Mouse (Mus musculus): ENCODE results near the gene E330021D16Rik. TPM values are rescaled to one million over a fixed set of nuclear protein-coding genes. Genes with fewer than 3 reads are reported as not detected.
"Not testable (repeated sequence)": the region's sequence is repeated elsewhere in the genome, so short reads cannot be mapped to it uniquely, and the experiment has no call there.

Gene E330021D16Rik
- polyA plus RNA-seq (2015; fragmentation: Nextera tagmentation; extraction: Ambion mirVana) = 1.4 and 2.0 TPM in 2 replicates

GRCm38 (mm10) chr6:136415133-136415775, at the start of gene E330021D16Rik:
E330021D16Rik (minus strand) TSS chr6:136415569.
- WGBS = 85% methylated on average over 9 of the region's 9 CpGs
- no peaks in the 10 kb centered on the region for H3K27me3 ChIP-seq
- no peaks in the 10 kb centered on the region for H3K36me3 ChIP-seq
- no peak within 1 kb of the TSS for H3K9ac ChIP-seq
- H3K4me2 ChIP-seq = no peak within 1 kb of the TSS
- H3K4me3 ChIP-seq (replicated peaks) = no peak within 1 kb of the TSS
- H3K27ac ChIP-seq = no peak within 1 kb of the TSS
- 0 out of 2 replicates have a peak, but pooled peaks cover 2% of the 10 kb centered on the region for H3K4me1 ChIP-seq
- H3K9me3 ChIP-seq (replicated peaks) = no peaks in the 10 kb centered on the region
- no peak for ATAC-seq (replicated peaks; ENCODE audit: low FRiP score)

GRCm38 (mm10) chr6:136465021-136465420, 49.7 kb upstream of the E330021D16Rik start:
- H3K4me2 ChIP-seq = no peak overlapping the region
- H3K4me3 ChIP-seq (replicated peaks) = no peak overlapping the region
- H3K9ac ChIP-seq = no peak overlapping the region
- 68% methylated on average over 8 of the region's 8 CpGs for WGBS
- H3K27ac ChIP-seq = peak overlapping the region; percentile 97
- no peaks in the 10 kb centered on the region for H3K9me3 ChIP-seq (replicated peaks)
- H3K4me1 ChIP-seq = peaks cover 45% of the 10 kb centered on the region
- ATAC-seq (replicated peaks; ENCODE audit: low FRiP score) = no peak
- no peaks in the 10 kb centered on the region for H3K27me3 ChIP-seq
- no peaks in the 10 kb centered on the region for H3K36me3 ChIP-seq

- peak overlapping the region; percentile 97 for H3K27ac ChIP-seq
- ATAC-seq (replicated peaks; ENCODE audit: low FRiP score) = no peak
- H3K4me3 ChIP-seq (replicated peaks) = no peak overlapping the region
- no peaks in the 10 kb centered on the region for H3K27me3 ChIP-seq
- no peak overlapping the region for H3K4me2 ChIP-seq
- no peak overlapping the region for H3K9ac ChIP-seq
- H3K36me3 ChIP-seq = no peaks in the 10 kb centered on the region
- WGBS = 63% methylated on average over 12 of the region's 12 CpGs
- H3K4me1 ChIP-seq = peaks cover 36% of the 10 kb centered on the region
- H3K9me3 ChIP-seq (replicated peaks) = no peaks in the 10 kb centered on the region
Measured at GRCm38 (mm10) chr6:136464121-136464621, 48.8 kb upstream of the E330021D16Rik start.

- Histone ChIP-seq H3K27me3 (no peaks in the 10 kb centered on the region), H3K4me2 (no peak overlapping the region), H3K4me3 (replicated peaks) (no peak overlapping the region), H3K9me3 (replicated peaks) (no peaks in the 10 kb centered on the region), H3K9ac (no peak overlapping the region), H3K4me1 (peaks cover 30% of the 10 kb centered on the region), H3K27ac (peak overlapping the region; percentile 97; the same call in 1 of the 2 replicates), H3K36me3 (no peaks in the 10 kb centered on the region)
- no peak for ATAC-seq (replicated peaks; ENCODE audit: low FRiP score)
- 88% methylated on average over 9 of the region's 9 CpGs for WGBS
Measured at GRCm38 (mm10) chr6:136463491-136463890, 48.1 kb upstream of the E330021D16Rik start.

GRCm38 (mm10) chr6:136459156-136459555, 43.8 kb upstream of the E330021D16Rik start:
- Histone ChIP-seq H3K27me3 (no peaks in the 10 kb centered on the region), H3K27ac (no peak overlapping the region), H3K4me2 (no peak overlapping the region), H3K4me1 (peaks cover 3% of the 10 kb centered on the region), H3K9me3 (replicated peaks) (no peaks in the 10 kb centered on the region), H3K4me3 (replicated peaks) (no peak overlapping the region), H3K36me3 (no peaks in the 10 kb centered on the region), H3K9ac (no peak overlapping the region)
- no peak for ATAC-seq (replicated peaks; ENCODE audit: low FRiP score)
- WGBS = 82% methylated on average over 7 of the region's 7 CpGs

- no peak overlapping the region for H3K9ac ChIP-seq
- ATAC-seq (replicated peaks; ENCODE audit: low FRiP score) = no peak
- no peaks in the 10 kb centered on the region for H3K27me3 ChIP-seq
- H3K9me3 ChIP-seq (replicated peaks) = no peaks in the 10 kb centered on the region
- H3K36me3 ChIP-seq = no peaks in the 10 kb centered on the region
- H3K4me1 ChIP-seq = no peaks in the 10 kb centered on the region
- H3K4me2 ChIP-seq = no peak overlapping the region
- 85% methylated on average over 1 of the region's 1 CpGs for WGBS
- no peak overlapping the region for H3K4me3 ChIP-seq (replicated peaks)
- H3K27ac ChIP-seq = no peak overlapping the region
Measured at GRCm38 (mm10) chr6:136456302-136456701, 40.9 kb upstream of the E330021D16Rik start.

GRCm38 (mm10) chr6:136455696-136456095, 40.3 kb upstream of the E330021D16Rik start:
- no peak overlapping the region for H3K4me2 ChIP-seq
- no peak overlapping the region for H3K27ac ChIP-seq
- H3K36me3 ChIP-seq = no peaks in the 10 kb centered on the region
- no peaks in the 10 kb centered on the region for H3K4me1 ChIP-seq
- no peak overlapping the region for H3K9ac ChIP-seq
- ATAC-seq (replicated peaks; ENCODE audit: low FRiP score) = no peak
- H3K27me3 ChIP-seq = no peaks in the 10 kb centered on the region
- WGBS = 74% methylated on average over 3 of the region's 3 CpGs
- no peak overlapping the region for H3K4me3 ChIP-seq (replicated peaks)
- no peaks in the 10 kb centered on the region for H3K9me3 ChIP-seq (replicated peaks)

GRCm38 (mm10) chr6:136452623-136453022, 37.3 kb upstream of the E330021D16Rik start:
- H3K4me2 ChIP-seq = no peak overlapping the region
- H3K4me1 ChIP-seq = peaks cover 5% of the 10 kb centered on the region
- WGBS = 78% methylated on average over 3 of the region's 3 CpGs
- H3K9me3 ChIP-seq (replicated peaks) = no peaks in the 10 kb centered on the region; the same call in 1 of the 2 replicates
- ATAC-seq (replicated peaks; ENCODE audit: low FRiP score) = no peak
- no peaks in the 10 kb centered on the region for H3K27me3 ChIP-seq
- no peak overlapping the region for H3K9ac ChIP-seq
- no peak overlapping the region for H3K4me3 ChIP-seq (replicated peaks)
- no peak overlapping the region for H3K27ac ChIP-seq
- H3K36me3 ChIP-seq = no peaks in the 10 kb centered on the region

- Histone ChIP-seq H3K9me3 (replicated peaks) (no peaks in the 10 kb centered on the region; the same call in 1 of the 2 replicates), H3K27me3 (no peaks in the 10 kb centered on the region), H3K9ac (no peak overlapping the region), H3K27ac (no peak overlapping the region), H3K4me2 (no peak overlapping the region), H3K36me3 (no peaks in the 10 kb centered on the region), H3K4me1 (peaks cover 5% of the 10 kb centered on the region), H3K4me3 (replicated peaks) (no peak overlapping the region)
- no peak for ATAC-seq (replicated peaks; ENCODE audit: low FRiP score)
- WGBS = 86% methylated on average over 6 of the region's 6 CpGs
Measured at GRCm38 (mm10) chr6:136450863-136451262, 35.5 kb upstream of the E330021D16Rik start.

- ATAC-seq (replicated peaks; ENCODE audit: low FRiP score) = no peak
- Histone ChIP-seq H3K27me3 (no peaks in the 10 kb centered on the region), H3K27ac (peak overlapping the region; percentile 78), H3K4me1 (peaks cover 5% of the 10 kb centered on the region), H3K9ac (no peak overlapping the region), H3K9me3 (replicated peaks) (peaks cover 7% of the 10 kb centered on the region), H3K4me3 (replicated peaks) (no peak overlapping the region), H3K36me3 (0 out of 2 replicates have a peak, but pooled peaks cover 2% of the 10 kb centered on the region), H3K4me2 (no peak overlapping the region)
- WGBS = 89% methylated on average over 1 of the region's 1 CpGs
Measured at GRCm38 (mm10) chr6:136449930-136450329, 34.6 kb upstream of the E330021D16Rik start.

GRCm38 (mm10) chr6:136449270-136449692, 33.9 kb upstream of the E330021D16Rik start:
- Histone ChIP-seq H3K27ac (peak overlapping the region; percentile 78), H3K4me3 (replicated peaks) (no peak overlapping the region), H3K9ac (no peak overlapping the region), H3K4me1 (peaks cover 5% of the 10 kb centered on the region), H3K9me3 (replicated peaks) (peaks cover 9% of the 10 kb centered on the region), H3K36me3 (0 out of 2 replicates have a peak, but pooled peaks cover 2% of the 10 kb centered on the region), H3K4me2 (peak overlapping the region; percentile 3; the same call in 1 of the 2 replicates), H3K27me3 (no peaks in the 10 kb centered on the region)
- WGBS = 16% methylated on average over 9 of the region's 9 CpGs
- ATAC-seq (replicated peaks; ENCODE audit: low FRiP score) = peak; percentile 88

- peaks cover 17% of the 10 kb centered on the region for H3K9me3 ChIP-seq (replicated peaks)
- not testable (repeated sequence) for H3K27me3 ChIP-seq; H3K36me3 ChIP-seq; H3K4me2 ChIP-seq; H3K27ac ChIP-seq; ATAC-seq (replicated peaks; ENCODE audit: low FRiP score); H3K4me1 ChIP-seq; H3K4me3 ChIP-seq (replicated peaks); H3K9ac ChIP-seq
- WGBS = 83% methylated on average over 2 of the region's 2 CpGs
Measured at GRCm38 (mm10) chr6:136439205-136439604, 23.8 kb upstream of the E330021D16Rik start.
